Mouse (Mus musculus): ENCODE measurements around the gene Olfr617. TPM values are rescaled to one million over a fixed set of nuclear protein-coding genes. Genes with fewer than 3 reads are reported as not detected.
"Not testable (repeated sequence)": the region's sequence is repeated elsewhere in the genome, so short reads cannot be mapped to it uniquely, and the experiment has no call there.

Gene Olfr617
- not detected in 2 replicates for total RNA-seq (2014; rRNA removed)
- not detected in 2 replicates for polyA plus RNA-seq (2015; fragmentation: Nextera tagmentation; extraction: Ambion mirVana)

GRCm38 (mm10) chr7:103572761-103573160, at the start of gene Olfr617:
TSS of gene Olfr617 (plus strand) at chr7:103573061.
- H3K4me1 ChIP-seq (ENCODE audit: insufficient read depth): no peaks in the 10 kb centered on the region
- H3K4me2 ChIP-seq (ENCODE audit: low read depth): no peak within 1 kb of the TSS
- ATAC-seq (no peak), DNase-seq (no peak)
- H3K27me3 ChIP-seq (ENCODE audit: insufficient read depth, low read length): no peaks in the 10 kb centered on the region
- no peak within 1 kb of the TSS for H3K4me3 ChIP-seq (ENCODE audit: low read depth, low read length)
- no peak for TF ChIP-seq CTCF (IDR thresholded peaks at IDR 0.05; ENCODE audit: low read depth)
- WGBS: 82% methylated on average over 1 of the region's 1 CpGs
- H3K27ac ChIP-seq (ENCODE audit: low read depth, low read length): no peak within 1 kb of the TSS
- no peaks in the 10 kb centered on the region for H3K9me3 ChIP-seq (ENCODE audit: low read length)
- no peaks in the 10 kb centered on the region for H3K36me3 ChIP-seq (ENCODE audit: insufficient read depth)
- no peak within 1 kb of the TSS for H3K9ac ChIP-seq

DNA sequence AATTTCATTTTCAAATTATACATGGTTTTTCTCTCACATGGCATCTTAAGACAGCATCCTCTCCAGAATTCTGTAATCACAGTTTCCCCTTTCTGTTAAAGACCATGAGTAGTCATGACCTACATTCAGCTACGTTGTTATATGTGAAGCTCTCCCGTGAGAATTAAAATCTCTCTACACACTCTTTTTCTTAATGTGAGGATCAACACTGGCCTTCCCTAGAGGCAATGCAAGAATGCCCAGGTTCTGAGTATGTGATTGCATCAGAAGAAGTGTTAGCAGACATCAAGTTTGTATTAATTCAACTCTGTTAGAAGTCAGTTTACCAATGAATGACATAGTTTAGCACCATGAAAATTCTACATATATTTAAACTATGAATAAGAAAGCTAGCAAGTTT, 30.2 kb upstream of the Olfr617 start, which contains the start of gene Olfr612:
Olfr612 (minus strand) TSS at position 101 of the 400 bp plus-strand sequence.
- not testable (repeated sequence) for DNase-seq; H3K4me1 ChIP-seq (ENCODE audit: insufficient read depth); ATAC-seq; H3K9me3 ChIP-seq (ENCODE audit: low read length); H3K27me3 ChIP-seq (ENCODE audit: insufficient read depth, low read length); H3K9ac ChIP-seq; H3K4me3 ChIP-seq (ENCODE audit: low read depth, low read length); H3K27ac ChIP-seq (ENCODE audit: low read depth, low read length); H3K4me2 ChIP-seq (ENCODE audit: low read depth); H3K36me3 ChIP-seq (ENCODE audit: insufficient read depth)
- 88% methylated on average over 2 of the region's 2 CpGs for WGBS

DNA sequence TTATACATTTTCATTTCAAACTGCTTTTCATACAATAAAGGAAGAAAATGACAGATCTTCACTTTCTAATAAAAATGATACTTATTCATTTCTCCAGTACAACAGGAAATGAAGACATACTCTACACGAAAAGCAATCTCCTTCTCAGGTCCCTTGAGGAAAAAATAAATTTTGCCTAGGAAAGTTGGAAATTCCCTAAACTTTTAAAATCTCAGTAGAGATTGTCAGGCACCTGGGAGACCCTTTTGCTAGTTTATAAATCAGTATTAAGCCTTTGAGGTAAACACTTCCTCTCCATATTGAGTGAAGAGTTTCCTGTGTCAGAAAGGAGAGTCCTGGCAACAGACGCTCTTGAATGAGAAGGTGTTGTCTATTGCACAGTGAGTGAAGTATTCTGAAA, 25.1 kb upstream of the Olfr617 start, which contains the start of gene Olfr613:
Olfr613 (plus strand) TSS at position 301 of the 400 bp plus-strand sequence.
- Histone ChIP-seq H3K4me1 (ENCODE audit: insufficient read depth) (no peaks in the 10 kb centered on the region), H3K9ac (no peak within 1 kb of the TSS), H3K27me3 (ENCODE audit: insufficient read depth, low read length) (no peaks in the 10 kb centered on the region), H3K9me3 (ENCODE audit: low read length) (no peaks in the 10 kb centered on the region), H3K4me2 (ENCODE audit: low read depth) (no peak within 1 kb of the TSS), H3K4me3 (ENCODE audit: low read depth, low read length) (no peak within 1 kb of the TSS), H3K36me3 (ENCODE audit: insufficient read depth) (no peaks in the 10 kb centered on the region), H3K27ac (ENCODE audit: low read depth, low read length) (no peak within 1 kb of the TSS)
- 85% methylated on average over 2 of the region's 2 CpGs for WGBS
- ATAC-seq (no peak), DNase-seq (no peak)
- TF ChIP-seq CTCF (IDR thresholded peaks at IDR 0.05; ENCODE audit: low read depth): no peak

GRCm38 (mm10) chr7:103555779-103556178, 17.1 kb upstream of the Olfr617 start, which contains the start of gene Olfr615:
TSS of gene Olfr615 (plus strand) at chr7:103556079.
- TF ChIP-seq CTCF (IDR thresholded peaks at IDR 0.05; ENCODE audit: low read depth): no peak
- Histone ChIP-seq H3K27ac (ENCODE audit: low read depth, low read length) (no peak within 1 kb of the TSS), H3K4me3 (ENCODE audit: low read depth, low read length) (no peak within 1 kb of the TSS), H3K9me3 (ENCODE audit: low read length) (no peaks in the 10 kb centered on the region), H3K4me2 (ENCODE audit: low read depth) (no peak within 1 kb of the TSS), H3K36me3 (ENCODE audit: insufficient read depth) (no peaks in the 10 kb centered on the region), H3K27me3 (ENCODE audit: insufficient read depth, low read length) (no peaks in the 10 kb centered on the region), H3K4me1 (ENCODE audit: insufficient read depth) (no peaks in the 10 kb centered on the region), H3K9ac (no peak within 1 kb of the TSS)
- DNase-seq: no peak
- ATAC-seq: no peak
- 81% methylated on average over 2 of the region's 2 CpGs for WGBS

DNA sequence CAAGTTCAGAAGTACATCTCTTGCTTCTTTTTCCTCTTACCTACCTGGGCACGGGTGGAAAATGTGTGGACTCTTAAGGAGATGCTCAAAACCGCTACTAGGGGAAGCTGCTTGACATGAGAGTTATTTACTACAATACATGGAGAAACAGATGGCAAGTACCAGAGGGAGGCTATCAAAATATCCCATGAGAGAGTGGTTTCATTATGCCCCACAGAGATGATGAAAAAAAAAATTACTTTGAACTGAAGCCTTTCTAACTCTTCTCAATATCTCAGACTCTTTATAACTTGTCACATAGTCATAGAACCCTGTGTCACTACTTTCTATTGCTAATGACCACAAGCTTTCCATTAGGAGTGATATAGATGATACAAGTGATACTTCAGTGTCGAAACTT, 3.8 kb upstream of the Olfr617 start, which contains the start of gene Olfr616:
Olfr616 (minus strand) TSS at position 101 of the 400 bp plus-strand sequence.
- no peaks in the 10 kb centered on the region for H3K4me1 ChIP-seq (ENCODE audit: insufficient read depth)
- no peaks in the 10 kb centered on the region for H3K27me3 ChIP-seq (ENCODE audit: insufficient read depth, low read length)
- DNase-seq (no peak), ATAC-seq (no peak)
- H3K36me3 ChIP-seq (ENCODE audit: insufficient read depth): no peaks in the 10 kb centered on the region
- no peak within 1 kb of the TSS for H3K4me3 ChIP-seq (ENCODE audit: low read depth, low read length)
- H3K4me2 ChIP-seq (ENCODE audit: low read depth): no peak within 1 kb of the TSS
- no peak within 1 kb of the TSS for H3K9ac ChIP-seq
- 88% methylated on average over 3 of the region's 3 CpGs for WGBS
- H3K27ac ChIP-seq (ENCODE audit: low read depth, low read length): no peak within 1 kb of the TSS
- H3K9me3 ChIP-seq (ENCODE audit: low read length): no peaks in the 10 kb centered on the region
- no peak for TF ChIP-seq CTCF (IDR thresholded peaks at IDR 0.05; ENCODE audit: low read depth)

DNA sequence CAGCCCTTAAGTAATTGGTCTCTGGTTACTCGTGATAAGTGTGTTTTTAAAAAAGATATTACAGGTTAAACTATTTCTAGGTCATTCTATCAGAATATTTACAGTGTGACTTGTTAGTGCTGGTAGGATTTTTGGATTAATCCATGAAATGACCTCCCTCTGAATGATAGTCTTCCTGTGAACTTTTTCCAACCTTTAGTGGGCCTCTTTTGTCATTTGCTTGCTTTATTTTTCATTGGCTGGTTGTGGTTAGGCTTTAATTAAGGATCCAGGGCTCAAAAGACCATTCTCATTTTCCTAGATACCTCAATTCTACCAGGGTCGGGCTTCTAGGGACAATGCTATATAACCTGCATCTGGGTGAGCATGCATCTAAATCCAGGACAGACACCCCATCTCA, 16.9 kb downstream of the Olfr617 start, which contains the start of gene Olfr618:
Olfr618 (plus strand) TSS at position 301 of the 400 bp plus-strand sequence.
- no peak within 1 kb of the TSS for H3K9ac ChIP-seq
- H3K4me2 ChIP-seq (ENCODE audit: low read depth): no peak within 1 kb of the TSS
- ATAC-seq (no peak), DNase-seq (no peak)
- no peaks in the 10 kb centered on the region for H3K9me3 ChIP-seq (ENCODE audit: low read length)
- H3K4me1 ChIP-seq (ENCODE audit: insufficient read depth): no peaks in the 10 kb centered on the region
- 48% methylated on average over 2 of the region's 2 CpGs for WGBS
- no peak for TF ChIP-seq CTCF (IDR thresholded peaks at IDR 0.05; ENCODE audit: low read depth)
- H3K27me3 ChIP-seq (ENCODE audit: insufficient read depth, low read length): no peaks in the 10 kb centered on the region
- H3K27ac ChIP-seq (ENCODE audit: low read depth, low read length): no peak within 1 kb of the TSS
- no peak within 1 kb of the TSS for H3K4me3 ChIP-seq (ENCODE audit: low read depth, low read length)
- no peaks in the 10 kb centered on the region for H3K36me3 ChIP-seq (ENCODE audit: insufficient read depth)

- DNase-seq: no peak
- H3K9me3 ChIP-seq (ENCODE audit: low read length): no peaks in the 10 kb centered on the region
- no peak for ATAC-seq
- no peaks in the 10 kb centered on the region for H3K27me3 ChIP-seq (ENCODE audit: insufficient read depth, low read length)
- H3K36me3 ChIP-seq (ENCODE audit: insufficient read depth): no peaks in the 10 kb centered on the region
- no peak within 1 kb of the TSS for H3K4me2 ChIP-seq (ENCODE audit: low read depth)
- TF ChIP-seq CTCF (IDR thresholded peaks at IDR 0.05; ENCODE audit: low read depth): no peak
- no peaks in the 10 kb centered on the region for H3K4me1 ChIP-seq (ENCODE audit: insufficient read depth)
- no peak within 1 kb of the TSS for H3K27ac ChIP-seq (ENCODE audit: low read depth, low read length)
- H3K9ac ChIP-seq: no peak within 1 kb of the TSS
- no peak within 1 kb of the TSS for H3K4me3 ChIP-seq (ENCODE audit: low read depth, low read length)
These were observed 27.4 kb downstream of the Olfr617 start, which contains the start of gene Olfr619 for GRCm38 (mm10) chr7:103600275-103600674. TSS of gene Olfr619 (plus strand) at chr7:103600575.
